Mouse (Mus musculus) spleen, adult 18-20 months (tissue): ENCODE measurements around the gene Ttll9.

Source experiments
- DNase-seq, 2 experiments: peaks; one replicate each; pipeline ENCODE4 v3.0.0; 2022; ENCODE audit warnings: mixed read lengths in 2 of 2

Gene Ttll9

DNA sequence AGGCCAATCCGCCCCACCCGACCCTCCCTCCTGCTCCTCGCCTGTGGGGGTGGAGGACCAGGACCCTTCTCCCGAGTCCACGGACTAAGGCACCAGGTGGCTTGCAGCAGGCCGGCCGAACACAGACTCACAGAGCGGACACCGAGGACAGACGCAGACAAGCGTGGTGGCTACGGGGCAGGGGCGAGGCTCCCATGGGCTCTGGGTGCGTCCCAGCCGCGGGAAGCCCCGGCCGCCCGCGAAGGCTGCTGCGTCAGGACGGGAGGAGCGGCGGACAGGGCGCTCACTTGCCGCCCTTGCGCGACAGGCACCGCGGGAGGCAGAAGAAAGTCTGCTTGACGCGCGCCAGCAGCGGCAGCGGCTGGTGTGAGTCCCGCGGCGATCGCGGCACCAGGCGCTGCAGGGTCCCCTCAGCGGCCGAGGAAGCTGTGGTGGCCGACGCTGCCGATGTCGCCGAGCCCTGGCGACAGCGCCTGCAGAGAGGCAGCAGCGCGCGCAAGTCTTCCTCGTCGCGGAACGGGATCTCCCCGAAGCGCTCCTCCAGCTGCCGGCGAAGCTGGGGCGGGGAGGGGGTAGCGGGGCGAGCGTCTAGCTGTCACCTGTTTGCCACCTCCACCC, 19.3 kb upstream of the Ttll9 start:
- DNase-seq: no peak

DNA sequence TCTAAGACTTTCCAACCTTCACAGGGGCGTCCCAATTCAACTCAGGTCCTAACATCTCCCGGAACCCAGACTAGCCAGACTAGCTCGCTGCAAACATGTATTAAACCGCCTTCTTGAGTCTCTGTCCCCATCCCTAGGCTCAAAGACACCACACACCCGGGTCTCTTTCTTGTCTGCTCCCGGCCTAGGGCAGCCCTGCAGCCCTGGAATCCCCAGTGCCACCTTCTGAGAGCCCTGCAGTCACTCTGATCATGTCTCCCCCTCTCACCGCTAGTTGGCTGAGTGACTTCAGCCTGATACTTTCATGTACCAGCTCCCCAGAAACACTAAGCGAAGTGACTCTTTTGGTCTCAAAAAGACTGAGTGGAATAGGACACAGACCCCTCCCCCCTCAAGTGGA, 18.7 kb upstream of the Ttll9 start:
- DNase-seq: no peak

DNA sequence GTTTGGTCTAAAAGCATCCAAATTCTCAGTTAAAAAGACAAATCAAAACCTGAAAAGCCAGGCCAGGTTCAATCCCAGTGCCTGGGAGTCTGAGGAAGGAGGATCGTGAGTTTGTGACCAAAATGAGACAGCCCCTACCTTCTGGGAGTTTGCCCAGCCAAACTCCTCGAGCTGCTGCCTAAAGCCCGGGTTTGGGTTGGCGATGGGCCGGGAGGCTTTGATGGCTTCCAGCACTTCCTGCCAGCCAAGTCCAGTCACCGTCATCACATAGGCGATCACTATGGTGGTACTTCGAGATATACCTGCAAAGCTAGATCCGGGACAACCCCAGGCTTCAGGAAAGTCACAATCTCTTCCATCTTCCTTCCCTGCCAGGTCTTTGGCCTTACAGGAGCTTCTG, 18.3 kb upstream of the Ttll9 start:
- DNase-seq: no peak

DNA sequence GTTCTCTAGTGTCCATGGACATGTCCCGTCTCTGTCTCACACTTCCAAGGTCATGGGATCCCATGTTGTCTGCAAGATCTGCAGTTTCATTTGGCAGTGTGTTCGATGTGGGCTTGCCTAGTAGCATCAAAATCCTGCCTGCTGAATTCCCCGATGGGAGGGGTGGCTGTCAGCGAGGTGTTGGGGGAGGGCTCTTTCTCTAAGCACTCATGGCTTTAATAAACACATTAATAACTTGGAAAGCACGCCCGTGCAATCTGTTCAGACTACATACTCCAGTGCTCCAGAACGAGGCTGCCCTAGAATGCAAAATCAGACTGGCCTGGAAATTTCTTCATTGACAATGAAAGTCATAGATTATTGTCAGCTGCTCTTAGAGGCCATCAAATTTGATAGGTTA, 15.2 kb upstream of the Ttll9 start:
- no peak for DNase-seq

DNA sequence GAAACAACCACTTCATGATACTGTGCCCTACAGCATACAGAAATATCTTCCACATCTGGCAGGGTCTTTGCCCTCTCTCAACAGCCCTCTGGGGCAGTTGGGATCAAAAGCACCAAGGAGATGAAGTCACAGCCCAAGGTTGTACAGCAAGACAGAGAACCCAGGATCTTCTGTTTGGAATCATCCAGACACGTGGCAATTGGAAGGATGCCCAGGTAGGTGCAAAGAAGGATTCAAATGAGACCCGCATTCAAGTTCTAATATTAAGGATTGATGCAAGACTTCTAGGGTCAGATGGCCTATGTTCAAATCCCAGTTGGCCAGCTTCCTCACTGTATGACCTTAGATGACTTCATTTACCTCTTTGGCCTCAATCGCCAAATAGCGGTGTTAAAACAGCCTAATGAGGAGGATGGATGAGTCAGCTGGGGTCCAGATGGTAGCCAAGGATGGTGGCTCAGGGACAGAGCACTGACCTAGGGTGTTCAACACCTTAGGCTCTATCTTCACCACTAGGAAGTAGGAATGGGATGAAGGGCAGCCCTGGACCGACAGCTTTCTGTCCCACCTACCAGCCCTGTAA, 13.8 kb upstream of the Ttll9 start:
- no peak for DNase-seq

DNA sequence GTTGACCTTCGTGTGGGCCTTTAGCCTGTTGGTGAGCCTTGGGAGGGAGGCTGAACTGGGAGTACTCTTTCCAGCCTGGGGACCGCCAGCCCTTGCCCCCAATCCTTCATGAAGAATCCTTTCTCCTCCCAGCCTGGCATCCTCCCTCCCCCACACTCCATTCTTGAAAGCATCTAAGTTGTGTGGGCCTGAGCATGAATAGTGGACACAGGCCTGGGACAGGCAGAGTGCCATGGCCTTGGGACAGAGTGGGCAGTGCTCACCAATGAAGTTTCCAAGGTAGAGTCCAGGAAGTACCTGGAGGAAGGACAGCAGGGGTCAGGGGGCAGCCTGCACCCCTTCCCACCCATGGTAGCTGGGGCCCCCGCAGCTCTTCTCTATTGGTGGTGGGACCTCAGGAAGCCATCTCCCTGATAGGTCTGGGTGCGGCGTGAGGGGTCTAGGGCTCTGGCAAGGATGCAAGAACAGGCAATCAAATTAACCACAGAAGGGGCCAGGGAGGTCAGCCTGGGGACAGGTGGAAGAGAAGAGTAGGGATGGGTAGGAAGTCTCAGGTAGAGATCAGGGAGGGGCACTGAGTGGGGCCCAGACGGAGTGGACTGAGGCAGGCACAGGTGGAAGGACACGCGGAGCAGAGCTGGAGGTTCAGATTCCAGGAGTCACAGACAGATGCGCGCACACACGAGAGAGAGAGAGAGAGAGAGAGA, 11.8 kb upstream of the Ttll9 start:
- no peak for DNase-seq

DNA sequence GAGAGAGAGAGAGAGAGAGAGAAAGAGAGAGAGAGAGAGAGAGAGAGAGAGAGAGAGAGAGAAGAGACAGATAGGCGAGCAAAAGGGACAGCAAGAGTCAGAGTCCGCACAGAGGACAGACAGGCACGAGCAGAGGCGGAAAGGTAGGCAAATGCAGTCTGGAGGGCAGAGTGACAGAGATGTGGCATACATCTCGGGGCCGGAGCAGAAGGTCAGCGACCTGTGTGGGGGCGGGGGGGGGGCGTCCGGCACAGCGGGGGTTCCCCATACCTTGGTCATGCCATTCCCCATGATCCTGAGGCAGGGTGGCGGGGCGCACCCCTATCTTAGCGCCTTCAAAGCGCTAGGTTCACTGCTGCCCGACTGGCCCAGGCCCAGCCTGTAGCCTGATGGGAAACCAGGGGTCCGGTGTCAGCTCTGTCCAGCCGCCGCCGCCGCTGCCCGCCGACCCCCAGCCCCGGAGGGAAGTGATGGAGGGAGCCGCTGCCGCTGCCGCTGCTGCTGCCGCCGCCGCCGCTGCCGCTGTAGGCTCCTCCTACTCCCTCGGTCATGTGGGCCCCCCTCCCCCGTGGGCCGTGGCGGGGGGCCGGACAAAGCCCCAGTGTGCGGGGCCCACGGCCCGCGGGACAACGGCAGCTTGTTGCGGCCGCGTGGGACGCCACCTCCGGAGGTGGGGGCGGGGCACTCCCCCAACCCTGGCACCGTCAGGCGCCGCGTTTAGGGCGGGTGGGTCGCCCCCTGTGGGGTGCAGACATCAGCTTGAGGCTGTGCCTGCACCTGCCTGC, 11.0 kb upstream of the Ttll9 start, which contains the start of gene Dusp15:
TSS of gene Dusp15 (minus strand) at position 634 of the 785 bp plus-strand sequence.
- DNase-seq: no peak

DNA sequence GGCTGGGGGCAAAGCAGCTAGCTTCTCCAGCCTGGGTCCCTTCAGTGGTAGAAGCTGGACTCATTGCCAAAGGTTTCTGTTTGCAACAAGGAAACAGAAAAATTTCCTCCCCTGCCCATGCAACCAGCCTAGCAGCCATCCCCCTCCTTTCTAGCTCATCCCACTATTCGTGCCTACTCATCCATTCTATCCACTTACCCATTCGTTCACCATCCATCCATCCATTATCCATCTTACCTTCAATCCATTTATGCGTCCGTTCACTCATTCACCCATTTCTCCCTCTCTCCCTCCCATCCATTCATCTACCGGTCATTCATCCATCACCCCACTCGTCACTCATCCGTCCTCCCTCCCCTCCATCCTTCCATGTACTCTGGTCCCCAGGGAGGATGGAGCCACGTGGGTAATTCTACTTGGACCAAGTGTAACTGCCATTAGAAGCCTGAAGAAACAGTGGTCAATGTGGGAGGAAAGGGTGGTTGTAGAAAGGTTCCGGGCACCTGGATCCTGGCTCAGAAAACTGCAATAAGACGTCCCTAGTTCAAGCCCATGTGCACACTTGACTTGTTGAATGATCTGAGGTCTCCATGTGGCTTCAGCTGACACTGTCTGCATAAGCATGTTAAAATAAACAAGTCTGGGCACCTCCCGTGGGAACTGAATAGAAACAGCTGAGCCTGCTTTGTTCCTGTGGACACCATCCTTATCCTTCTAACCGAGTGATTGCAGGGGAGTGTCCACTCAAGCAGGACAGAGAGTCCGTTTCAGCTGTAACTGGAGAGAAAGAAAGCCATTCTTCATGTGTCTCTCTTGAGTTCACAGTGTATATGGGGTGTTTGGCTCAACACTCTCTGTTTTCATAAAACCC, 10.2 kb upstream of the Ttll9 start:
- no peak for DNase-seq

DNA sequence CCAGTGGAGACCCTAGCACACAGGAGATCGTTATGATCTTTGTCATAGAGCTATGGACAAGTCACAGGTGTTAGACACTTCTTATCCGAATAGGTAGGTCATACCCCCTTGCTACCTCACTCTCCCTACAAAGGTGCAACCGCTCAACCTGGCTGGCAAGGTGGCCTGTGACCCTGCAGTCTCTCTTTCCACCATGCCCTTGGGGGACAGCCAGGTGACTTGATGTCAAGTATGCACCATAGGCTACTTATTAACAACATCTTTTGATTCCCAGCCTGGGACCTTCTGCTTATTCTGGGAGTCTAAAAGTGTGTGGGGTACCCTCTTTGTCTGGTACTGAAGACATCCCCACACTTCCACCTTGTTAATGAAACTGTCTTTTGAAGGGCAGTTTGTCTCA, 4.2 kb upstream of the Ttll9 start:
- no peak for DNase-seq

DNA sequence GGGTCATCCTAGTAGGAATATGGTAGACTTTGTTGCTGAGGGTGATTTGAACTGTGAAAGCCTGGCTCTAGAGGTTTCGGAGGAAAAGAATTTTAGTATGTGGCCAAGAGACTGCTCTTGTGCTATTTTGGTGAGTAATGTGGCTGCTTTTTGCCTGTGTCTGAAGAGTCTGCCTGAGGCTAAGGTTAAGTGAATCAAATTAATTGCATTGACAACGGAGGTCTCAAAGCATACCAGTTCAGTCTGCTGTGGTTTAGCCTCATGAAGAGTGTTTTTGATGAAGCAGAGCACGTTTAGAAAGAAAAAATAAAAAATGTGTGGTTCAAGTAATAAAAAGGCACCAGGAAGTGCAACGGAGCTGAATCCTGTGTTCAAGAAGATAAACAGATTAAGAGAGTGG, 3.3 kb downstream of the Ttll9 start:
- no peak for DNase-seq

DNA sequence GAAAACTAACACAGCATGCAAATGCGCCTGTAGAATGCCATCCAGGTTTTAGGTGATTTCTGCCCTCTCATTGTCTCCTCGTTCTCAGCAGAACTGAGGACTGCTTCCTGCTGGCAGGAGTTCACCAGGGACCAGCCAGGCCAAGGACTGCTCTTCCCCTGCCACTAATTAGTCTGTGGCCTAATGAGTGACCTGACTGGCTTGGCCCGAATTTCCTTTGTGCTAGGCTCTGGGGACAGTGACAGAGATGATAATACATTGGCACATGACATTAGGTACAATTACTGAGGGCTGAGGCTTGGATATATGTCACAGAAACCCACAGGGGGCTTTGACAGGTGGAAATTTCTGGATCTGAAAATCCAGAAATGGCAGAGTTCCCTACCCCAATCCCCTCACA, 14.7 kb downstream of the Ttll9 start:
- no peak for DNase-seq

DNA sequence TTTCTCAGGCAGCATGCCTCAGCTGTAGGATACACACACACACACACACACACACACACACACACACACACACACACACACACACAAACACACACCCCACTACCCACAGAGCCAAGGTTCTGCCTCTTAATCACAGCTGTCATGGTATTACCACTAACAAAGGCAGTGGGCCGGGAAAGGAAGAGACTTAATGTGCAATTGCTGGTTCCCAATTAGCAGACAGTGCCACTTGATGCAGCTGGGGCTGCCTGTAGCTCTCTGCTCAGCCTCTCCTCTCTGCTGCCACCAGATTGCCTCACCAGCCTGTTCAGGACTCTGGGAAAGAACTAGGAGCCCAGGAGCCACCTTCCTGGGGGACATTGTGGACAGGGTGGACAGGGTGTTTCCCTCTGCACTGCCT, 23.3 kb downstream of the Ttll9 start:
- no peak for DNase-seq

DNA sequence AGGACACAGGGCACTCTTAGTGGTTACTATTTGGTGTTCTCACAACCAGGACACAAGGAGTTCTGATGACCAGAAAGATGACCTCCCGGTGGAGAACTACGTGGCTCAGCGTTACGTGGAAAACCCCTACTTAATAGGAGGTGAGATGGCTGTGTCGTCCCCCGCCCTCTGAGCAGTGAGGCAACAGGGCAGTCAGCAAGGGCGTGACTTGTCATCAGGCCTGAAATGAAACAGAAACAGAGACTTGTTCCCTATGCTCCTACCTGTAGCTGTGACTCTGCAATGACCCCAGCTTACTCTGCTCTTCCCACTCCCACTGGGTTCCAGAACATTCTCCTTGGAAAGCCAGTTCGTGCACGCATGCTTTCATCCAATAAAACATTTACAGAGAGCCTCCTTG, 29.2 kb downstream of the Ttll9 start:
- DNase-seq: no peak

DNA sequence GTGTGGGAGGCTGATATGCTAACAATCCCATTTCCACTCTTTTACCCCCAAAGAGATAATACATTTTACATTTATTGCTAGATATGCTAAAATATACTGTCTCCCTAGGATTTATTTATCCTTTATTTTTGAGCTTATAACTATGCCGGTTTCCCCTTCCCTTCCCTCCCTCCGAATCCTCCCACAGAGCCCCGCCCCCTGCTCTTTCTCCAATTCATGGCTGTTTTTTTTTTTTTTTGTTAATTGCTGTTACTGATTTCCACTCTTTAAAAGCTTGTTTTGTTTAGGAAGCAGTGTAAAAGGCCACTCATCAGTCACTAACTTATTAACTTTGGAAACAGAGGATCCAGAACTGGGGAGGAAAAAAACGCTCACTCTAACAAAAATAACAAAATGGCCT, 34.8 kb downstream of the Ttll9 start:
- no peak for DNase-seq

DNA sequence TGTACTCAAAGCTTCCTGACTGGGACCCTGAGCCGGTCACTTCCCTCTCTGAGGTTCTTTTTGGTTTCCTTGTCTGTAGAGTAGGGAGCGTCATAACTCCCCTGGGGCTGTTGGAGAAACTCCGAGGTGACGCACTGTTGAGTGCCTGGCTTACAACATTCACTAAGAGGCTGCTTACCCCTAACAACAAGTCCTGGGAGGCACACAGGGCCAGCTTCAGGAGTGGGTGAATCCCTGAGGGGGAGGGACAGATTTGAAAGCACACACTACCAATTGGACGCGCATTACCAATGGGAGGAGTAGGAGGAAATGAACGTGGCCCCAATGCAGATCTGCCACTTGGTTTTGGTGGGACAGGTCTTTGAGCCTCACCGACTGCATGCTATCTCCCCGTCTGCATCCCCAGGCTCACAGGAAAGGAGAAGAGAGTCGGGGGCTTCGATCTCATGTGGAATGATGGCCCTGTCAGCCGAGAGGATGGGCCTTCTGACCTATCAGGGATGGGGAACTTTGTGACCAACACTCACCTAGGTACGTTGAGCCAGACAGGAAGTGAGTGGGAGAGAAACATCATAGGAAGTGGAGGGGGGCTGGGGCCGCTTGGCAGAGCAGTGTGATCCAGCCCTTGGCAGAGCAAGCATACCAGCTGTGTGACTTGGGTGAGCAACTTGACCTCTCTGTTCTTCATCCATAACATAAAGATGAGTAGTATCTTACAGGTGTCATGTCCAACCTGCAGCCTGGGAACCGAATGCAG, 40.4 kb downstream of the Ttll9 start:
- DNase-seq: no peak

DNA sequence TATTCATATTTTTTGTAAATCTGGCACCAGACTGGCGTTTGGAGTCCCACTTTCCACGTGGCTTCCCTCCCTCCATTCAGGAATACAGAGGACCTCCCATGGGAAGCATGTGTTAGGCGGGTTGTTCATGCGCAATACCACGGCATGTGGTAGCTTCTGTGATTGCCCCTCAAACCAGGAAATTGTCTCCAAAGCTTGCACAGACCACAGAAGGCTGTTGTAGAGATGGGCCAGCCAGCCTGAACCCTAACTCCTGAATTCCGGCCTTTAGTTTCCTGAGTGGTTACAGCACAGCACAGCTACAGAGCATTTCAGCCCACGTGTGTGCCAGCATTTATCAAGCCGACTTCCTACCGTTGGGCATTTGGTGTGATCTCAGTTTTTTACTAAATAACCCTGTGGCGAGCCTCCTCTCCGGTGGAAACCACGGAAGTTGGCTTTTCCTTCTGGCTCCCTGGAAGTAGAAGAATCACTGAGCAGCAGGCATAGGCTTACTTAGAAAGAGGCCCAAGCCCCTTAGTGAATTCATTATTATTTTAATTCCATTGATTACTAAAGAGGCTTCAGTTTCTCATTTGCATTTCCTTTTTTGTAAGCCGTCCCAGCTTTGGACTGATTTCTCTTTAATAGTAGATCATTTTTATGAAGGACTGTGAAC, 41.5 kb downstream of the Ttll9 start:
- DNase-seq: no peak

DNA sequence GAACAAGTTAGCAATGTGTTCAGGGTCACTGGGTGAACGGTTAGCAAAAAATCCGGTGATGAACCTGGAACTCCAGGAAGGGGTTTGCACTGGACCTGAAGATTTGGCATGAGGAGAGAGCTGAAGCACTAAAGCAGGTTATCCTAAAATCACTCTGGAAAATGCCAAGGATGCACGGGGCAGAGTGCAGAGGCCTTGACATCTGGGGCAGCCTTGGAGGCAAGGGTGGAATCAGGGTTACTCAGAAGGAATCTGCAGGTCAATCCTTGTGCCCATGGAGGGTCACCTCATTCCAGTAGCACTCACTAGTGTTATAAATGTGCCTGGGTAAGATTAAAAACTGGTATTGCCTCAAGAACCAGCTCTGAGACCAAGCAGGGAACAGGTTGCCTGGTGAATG, 43.7 kb downstream of the Ttll9 start:
- DNase-seq: no peak

DNA sequence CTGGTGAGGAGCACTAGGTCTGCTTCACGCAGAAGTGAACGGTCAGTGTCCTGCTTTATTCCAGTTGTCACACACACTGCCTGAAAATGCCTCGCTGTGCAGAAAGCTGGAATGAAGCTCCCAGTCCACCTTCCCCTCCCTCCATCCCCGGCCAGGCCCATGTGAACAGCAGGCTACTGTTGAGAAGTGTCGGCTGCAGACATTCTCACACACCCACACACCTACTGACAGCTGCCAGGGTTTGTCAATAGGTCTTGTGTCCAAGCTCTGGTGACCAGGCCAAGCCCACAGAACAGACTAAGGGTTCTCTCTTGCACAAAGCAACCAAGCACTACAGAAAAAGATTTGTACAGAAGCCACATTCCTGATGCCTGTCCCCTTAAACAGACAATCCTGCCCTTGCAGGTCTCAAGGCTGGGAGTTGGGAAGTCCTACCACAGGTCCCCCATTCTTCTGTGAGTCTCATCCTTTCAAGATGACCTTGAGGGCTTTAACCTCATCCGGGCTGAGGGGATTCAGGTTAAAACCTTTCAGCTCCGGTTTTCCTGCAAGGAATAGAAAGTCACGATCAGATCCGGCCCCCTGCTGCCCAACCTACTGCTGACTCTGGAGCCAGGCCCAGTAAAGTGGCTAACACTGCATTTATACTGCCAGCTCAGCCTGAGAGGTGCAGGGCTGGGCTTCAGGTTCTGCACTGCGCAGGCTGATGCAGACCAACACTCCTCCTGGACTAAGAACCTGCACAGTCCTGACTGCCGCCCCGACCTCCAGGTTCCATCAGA, 47.1 kb downstream of the Ttll9 start:
- DNase-seq: no peak

DNA sequence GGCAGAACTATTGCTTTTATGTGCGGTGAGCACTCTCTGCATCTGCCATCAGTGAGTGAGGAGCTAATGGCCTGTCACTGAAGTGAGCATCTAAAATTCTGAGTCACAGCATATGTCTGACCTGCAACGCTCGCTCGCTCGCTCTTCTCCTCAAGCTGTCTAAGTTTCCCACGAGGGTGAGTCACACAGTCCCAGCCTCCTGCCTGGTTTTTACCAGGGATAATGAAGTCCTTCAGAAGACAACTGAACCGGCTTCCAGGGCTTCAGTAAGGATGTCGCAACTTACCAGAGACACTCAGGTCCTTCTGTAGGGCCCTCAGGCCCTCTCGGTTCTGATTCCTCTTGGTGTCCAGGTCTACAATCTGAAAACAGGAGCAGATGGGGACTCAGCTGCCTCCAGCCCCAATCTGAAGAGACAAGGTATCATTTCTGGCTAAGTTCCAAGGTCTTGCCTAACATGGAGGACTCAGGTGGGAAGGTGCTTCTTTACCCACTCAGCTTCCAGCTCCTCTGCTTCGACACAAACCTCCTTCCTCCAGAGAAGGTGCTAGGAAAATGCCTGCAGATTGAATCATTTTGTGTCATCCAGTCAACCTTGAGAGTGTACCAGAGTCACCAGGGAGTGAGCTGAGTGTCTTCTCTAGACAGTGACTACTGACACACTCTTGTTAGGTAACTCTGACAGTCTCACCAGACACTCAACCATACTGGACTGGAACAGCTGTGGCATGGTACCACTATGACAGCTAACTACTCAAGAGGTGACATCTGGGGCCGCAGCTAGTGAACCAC, 51.6 kb downstream of the Ttll9 start:
- no peak for DNase-seq
